Mouse (Mus musculus): ENCODE measurements at regions not wholly inside any gene's neighbourhood (a gene's known extent, or its start where the extent isn't known, plus 50 kb on each side); places are given as distances from the start of the nearest gene placed in this dataset.
"Not testable (repeated sequence)": the region's sequence is repeated elsewhere in the genome, so short reads cannot be mapped to it uniquely, and the experiment has no call there.

DNA sequence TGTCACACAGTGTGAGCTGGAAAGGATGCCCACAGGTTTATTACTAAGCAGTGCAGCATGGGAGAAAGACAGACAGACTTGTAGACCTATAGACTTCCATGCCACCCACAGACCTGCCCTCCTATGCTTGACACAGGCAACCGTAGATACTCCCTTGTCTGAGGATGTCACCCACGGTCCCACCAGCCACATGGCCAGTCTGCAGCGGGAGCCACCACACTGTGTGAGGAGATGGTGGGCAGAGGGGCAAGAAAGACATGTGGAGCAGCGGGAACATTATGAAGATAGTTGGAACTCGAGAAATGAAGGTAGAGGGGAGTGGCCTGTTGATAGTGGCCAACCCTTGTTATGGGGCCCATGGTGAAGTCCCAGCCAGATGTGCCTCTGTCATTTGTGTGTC, 244.0 kb upstream of the Tusc1 start:
- DNase-seq (ENCODE audit: low spot score in 2 of 2), result no peak

DNA sequence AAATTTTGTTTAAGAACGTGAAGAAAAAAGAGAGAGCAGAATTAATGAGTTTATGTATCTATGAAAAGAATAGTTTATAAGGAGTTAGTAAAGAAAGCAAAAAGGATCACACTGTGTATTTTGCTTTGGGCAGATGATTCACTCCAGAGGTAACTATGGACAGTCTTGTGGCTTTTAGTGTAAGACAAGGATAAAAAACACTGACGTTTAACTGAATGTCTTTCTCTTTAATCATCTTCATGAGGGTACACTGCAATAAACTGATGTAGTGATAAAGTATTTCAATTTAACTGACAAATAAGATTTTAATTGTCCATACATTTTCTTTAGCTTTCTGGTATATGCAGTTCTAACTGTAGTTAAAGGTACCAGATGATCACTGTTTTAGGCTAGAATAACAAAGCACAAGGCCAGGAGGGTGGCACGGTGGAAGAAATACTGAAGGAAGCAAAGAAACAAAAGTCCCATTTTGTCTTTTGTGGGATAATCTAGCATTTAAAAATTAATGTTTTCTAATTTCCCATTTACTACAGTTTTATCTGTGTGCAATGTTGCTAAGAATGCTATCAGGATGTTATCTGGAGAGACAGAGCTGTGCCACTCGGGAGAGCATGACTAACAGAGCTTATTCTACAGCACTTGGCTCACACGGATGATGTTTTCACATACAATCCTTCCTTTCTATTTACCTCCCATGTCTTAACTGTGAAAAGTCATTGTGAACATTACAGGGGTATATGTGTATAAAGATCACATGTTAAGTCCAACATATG, 232.4 kb upstream of the Tusc1 start:
- no peak for DNase-seq (ENCODE audit: low spot score in 2 of 2)

DNA sequence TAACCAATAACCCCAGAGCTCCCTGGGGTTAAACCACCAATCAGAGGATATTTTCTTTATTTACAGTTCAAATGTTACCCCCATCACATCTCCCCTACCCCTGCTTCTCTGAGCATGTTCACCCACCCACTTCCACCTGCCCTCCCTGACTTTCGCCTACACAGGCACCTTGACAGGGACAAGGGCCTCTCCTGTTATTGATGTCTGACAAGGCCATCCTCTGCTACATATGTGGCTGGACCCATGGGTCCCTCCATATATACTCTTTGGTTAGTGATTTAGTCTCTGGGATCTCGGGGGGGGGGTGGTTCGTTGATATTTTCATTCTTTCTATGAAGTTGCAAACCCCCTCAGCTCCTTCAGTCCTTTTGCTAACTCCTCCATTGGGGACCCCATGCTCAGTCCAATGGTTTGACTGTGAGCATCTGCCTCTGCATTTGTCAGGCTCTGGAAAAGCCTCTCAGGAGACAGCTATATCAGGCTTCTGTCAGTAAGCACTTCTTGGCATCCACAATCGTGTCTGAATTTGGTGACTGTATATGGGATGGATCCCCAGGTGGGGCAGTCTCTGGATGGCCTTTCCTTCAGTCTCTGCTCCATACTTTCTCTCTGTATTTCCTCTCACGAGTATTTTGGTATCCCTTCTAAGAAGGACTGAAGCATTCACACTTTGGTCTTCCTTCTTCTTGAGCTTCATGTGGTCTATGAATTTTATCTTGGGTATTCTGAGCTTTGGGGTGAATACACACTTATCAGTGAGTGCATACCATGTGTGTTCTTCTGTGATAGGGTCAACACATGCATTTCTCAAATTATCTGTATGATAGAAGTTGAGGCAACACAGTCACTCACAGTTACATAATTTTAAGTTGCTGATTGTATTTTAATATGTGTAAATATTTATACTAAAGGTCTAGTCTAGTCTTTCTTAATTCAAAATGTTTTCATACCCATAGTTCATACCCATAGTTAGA, 220.8 kb upstream of the Tusc1 start:
- DNase-seq (ENCODE audit: low spot score in 2 of 2), result no peak

DNA sequence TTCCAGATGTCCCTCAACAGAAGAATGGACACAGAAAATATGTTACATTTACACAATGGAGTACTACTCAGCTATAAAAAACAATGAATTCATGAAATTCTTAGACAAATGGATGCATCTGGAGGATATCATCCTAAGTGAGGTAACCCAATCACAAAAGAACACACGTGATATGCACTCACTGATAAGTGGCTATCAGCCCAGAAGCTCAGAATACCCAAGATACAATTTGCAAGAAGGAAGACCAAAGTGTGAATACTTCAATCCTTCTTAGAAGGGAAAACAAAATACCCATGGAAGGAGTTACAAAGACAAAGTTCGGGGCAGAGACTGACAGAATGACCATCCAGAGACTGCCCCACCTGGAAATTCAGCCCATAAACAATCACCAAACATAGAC, 219.9 kb upstream of the Tusc1 start:
- not testable (repeated sequence) for DNase-seq (ENCODE audit: low spot score in 2 of 2)

DNA sequence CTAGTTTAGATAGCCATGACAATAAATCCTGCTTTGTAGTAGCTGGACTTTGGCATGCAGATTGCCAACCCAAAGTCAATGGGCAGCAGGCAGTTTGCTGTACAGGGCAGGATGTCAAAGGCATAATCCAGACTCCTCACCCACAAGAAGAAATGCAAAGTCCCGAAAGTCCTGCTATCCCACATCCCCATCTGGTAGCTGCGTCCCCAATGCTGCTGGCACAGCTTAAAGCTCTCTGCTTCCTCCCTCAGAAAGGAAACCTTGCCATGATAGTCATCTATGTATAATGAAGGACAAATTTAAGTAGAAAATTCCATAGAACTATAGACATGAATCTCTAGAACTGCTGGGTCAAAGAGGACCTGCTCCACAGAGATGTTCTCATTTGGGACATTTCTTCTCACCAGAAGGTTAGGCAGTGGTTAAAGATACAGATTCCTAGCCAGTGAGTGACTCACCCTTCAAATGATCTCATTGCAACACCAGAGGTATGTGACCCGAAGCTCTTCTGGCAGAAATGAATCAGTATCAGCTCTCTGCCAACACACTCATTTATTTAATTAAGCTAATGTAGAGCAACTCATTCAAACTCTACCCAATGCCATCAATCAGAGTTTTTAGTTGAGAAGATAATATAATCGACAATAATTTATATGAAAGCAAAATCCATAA, 217.3 kb upstream of the Tusc1 start:
- no peak for DNase-seq (ENCODE audit: low spot score in 2 of 2)

DNA sequence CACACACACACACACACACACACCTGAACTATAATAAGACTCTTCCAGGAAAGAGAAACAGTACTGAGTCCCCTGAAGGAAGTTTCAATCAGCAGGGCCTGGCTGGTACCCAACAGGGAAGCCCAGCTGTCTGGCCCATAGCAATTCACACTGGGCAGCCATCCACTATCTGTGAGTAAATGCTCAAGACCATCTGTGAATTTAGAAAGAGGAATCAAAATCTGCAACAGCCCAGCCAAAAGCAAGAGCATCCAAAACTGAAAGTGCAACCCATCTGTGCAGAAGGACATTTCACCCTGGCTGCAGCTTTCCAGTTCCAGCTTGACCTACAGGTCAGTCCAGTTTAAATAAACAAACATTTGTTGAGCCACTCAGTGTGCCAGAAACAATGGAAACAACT, 215.8 kb upstream of the Tusc1 start:
- peak in 1 of 2 experiments; percentile 41 for DNase-seq (ENCODE audit: low spot score in 2 of 2)

DNA sequence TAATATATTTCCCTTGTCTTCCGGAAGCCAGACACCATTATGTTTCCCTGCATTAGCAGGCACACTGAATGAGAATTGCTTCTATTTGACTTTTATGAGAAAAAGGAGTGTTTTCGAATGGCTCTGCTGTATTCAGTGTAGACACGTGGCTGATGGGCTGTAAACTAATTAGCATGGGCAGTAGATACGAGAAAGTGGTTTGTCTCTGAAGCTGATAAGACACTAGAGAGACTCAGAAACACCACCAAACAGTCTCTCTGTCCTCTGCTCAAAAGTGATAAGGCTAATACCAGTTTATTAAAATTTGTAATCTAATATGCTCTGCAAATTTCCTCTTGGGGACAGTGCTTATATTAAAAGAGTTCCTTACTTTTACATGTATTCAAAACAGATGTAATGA, 205.3 kb upstream of the Tusc1 start:
- DNase-seq (ENCODE audit: low spot score in 2 of 2), result no peak

DNA sequence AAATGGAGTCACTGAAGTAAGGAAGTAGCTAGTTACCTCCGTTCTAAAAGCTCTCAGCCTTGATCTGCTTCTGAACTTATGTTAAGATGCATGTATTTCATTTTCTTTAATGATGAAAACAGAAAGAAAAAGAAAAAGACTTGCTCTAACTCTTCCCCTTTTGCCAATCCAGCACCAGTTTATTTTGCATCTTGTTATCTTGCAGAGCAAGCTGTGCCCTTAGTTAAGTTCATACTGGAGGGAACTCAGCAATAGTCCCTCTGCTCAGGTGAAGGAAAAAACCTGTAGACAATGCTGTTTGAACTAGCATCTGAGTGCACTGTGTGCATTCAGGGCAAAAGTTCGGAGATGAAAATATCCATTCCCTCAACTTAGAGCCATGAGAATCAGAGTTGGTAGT, 192.1 kb upstream of the Tusc1 start:
- no peak for DNase-seq (ENCODE audit: low spot score in 2 of 2)

DNA sequence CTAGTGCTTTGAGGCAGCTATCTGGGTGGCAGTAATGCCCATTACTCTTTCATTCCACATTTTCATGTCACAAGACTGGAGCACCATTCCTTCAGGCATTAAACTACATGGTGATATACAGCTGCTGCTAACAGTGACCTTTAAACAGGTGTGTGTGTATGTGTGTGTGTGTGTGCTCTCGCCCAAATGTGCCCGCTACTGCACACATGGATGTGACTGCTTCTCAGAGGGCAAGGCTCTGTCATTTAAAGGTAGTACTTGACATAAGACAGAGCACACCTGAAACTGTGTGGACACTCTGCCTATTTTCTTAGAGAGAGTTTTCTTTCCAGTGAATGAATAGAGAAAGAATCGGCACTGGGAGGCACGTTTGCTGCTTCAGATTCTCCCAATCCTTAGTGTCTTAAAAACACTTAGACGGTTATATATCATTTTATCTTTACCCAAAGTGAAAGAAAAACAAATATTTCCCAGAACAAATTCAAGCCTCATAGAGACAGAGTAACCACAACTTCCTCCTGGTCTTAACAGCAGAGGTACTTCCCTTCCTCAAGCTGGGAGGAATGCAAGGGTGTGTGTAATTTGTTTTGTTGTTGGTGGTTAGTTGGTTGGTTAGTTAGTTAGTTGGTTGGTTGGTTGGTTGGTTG, 185.3 kb upstream of the Tusc1 start:
- no peak for DNase-seq (ENCODE audit: low spot score in 2 of 2)

DNA sequence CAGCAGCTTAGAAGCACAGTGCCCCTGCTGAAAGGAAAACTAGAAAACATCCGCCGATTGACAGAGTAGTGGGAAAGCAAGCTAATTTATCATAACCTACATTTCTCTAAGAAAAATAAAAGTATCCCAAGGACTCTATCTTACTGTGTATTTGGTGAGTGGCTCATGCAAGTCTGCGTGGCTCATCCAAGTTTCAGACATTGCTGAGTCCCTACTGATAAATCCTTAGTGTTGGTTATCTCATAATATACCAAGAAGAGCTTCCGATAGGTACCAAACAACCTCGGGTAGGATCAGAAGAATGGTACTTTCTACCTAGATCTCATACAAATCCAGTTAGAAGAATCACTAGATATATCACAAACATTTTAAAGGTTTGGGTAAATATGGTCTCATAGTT, 183.6 kb upstream of the Tusc1 start:
- DNase-seq (ENCODE audit: low spot score in 2 of 2), result no peak

DNA sequence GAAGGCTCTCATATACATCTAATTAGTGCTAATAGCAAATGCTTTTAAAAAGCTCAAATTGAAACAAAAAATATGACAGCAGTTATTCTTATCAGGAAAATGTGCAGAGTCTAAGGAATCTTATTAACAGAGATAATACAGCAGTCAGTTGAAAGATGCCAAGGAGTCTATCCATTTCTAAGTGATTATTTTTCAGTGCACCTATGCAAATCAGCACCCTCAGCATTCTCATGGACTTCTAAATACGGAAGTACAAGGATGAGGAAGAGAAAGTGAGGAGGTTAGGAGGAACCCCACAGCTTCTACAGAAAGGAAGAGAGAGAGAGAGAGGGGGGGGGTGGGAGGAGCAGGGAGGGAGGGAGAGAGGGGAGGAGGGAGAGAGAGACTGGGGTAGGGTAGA, 175.5 kb upstream of the Tusc1 start:
- no peak for DNase-seq (ENCODE audit: low spot score in 2 of 2)

DNA sequence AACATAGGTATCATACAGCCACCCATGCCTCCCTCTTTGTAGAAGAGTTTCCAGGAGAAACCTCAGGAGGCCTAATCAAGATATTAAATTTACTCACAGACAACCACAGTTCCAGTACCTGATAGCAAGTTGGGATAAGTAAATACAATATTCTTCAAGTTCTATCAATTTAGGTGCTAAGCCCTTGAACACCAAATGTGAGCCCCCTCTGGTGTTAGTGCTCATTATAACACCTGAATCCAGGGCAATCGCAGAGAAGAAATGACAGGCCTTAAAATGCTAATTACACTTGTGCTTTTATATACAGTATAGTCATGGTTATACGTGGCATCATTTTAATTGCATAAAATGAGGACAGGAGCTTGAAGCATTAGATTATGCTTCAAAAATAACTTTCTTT, 161.6 kb upstream of the Tusc1 start:
- no peak for DNase-seq (ENCODE audit: low spot score in 2 of 2)

DNA sequence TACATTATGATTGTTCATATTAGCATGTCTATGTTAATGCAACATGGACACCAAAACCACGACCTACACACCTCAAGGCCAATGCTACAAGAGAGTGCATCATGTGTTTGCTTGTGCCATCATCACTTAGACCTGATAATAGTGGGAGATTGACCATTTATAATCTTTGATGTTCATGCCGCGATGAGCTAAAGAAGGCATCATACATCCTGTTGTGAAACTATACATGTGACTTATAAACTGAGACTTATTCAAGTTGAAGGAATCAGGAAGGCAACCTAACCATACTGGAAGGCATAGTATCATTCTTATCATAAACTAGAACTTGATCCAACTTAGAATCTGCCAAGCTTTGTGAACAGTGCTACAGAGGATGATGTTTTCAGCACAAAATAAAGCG, 159.0 kb upstream of the Tusc1 start:
- DNase-seq (ENCODE audit: low spot score in 2 of 2), result no peak

DNA sequence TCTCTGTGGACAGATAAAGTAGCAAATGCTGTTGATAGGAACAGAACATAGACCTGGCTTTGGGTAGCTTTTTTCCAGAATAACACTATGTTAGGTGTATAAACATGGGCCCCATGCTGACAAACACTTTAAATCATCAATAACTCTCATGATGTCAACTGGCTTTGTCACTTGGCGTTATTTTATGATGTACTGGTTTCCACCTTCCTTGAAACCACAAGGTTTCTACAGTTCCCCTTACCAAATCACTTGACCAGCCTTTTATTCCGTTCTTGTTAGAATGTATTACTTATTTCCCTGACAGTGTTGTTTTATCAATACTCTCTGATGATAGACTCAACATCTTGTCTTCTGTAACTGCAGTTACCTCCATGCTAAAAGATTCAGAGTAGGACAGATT, 158.6 kb upstream of the Tusc1 start:
- no peak for DNase-seq (ENCODE audit: low spot score in 2 of 2)

DNA sequence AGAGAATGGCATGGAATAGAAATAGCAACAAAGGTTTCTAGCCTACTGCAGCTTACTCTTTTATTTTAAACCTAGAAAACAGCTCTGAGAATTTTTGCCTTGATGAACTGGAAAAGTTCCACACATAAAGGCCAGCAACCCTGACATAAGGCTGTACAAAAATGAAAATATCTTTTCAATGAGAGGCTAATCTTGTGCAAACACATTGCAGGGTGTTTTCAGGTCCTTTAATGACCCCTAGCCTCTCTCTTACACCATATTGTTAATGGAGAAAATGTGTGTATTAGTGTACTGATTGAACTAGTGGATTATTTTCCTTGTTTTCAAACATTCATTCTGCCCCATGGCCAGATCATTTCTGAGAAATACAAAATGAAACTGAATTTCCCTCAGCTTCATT, 158.0 kb upstream of the Tusc1 start:
- no peak for DNase-seq (ENCODE audit: low spot score in 2 of 2)

DNA sequence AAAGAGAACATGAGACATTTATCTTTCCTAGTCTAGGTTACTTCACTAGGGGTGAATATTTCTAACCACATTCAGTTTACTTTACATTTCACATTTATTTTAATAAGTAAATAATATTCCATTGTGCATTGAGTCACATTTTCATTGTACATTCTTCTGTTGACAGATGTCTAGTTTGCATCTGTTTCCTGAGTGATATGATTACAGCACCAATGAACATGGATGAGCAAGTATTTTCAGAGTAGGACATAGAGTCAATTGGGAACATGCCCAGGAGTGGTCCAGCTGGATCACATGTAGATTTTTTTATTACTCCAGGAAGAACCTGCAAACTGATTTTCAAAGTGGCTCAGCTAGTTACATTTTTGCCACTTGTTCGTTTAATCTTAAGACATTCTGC, 153.3 kb upstream of the Tusc1 start:
- DNase-seq (ENCODE audit: low spot score in 2 of 2), result no peak

DNA sequence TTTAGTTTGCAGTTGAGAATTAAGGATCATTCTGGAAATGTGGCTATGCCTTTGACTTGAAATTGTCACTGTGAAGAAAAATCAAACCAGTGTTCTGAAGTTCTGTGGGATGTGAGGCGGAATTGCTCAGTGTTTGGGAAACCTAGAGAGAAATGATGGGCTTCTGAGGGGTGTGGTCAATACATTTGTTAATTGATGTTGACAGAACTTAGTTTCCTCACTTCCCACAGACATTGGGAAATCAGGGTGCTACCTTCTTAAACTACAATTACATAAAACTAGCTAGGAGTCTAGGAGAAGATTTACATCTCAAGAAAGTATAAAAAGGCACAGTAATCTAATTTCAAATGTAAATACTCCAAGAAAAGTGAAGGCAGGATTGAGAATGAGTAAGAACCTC, 151.1 kb upstream of the Tusc1 start:
- no peak for DNase-seq (ENCODE audit: low spot score in 2 of 2)

DNA sequence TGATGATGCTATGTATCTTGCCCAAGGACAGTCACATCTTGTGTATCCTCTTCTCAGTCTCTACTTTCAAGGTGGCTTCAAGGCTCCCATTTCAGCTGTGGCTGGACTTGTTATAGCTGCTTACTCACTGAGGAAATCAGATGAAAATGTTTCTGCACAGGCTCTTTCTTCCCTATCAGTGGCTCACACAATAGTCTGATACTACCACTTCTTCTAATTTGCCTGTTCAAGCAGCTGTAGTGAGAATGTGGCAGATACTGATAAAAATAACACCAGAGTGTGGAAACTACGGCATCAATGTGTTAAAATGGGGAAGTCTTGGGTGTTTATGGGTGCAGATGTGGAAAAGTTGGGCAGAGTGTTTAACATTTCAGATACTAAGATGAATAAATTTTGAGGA, 145.9 kb upstream of the Tusc1 start:
- no peak for DNase-seq (ENCODE audit: low spot score in 2 of 2)

DNA sequence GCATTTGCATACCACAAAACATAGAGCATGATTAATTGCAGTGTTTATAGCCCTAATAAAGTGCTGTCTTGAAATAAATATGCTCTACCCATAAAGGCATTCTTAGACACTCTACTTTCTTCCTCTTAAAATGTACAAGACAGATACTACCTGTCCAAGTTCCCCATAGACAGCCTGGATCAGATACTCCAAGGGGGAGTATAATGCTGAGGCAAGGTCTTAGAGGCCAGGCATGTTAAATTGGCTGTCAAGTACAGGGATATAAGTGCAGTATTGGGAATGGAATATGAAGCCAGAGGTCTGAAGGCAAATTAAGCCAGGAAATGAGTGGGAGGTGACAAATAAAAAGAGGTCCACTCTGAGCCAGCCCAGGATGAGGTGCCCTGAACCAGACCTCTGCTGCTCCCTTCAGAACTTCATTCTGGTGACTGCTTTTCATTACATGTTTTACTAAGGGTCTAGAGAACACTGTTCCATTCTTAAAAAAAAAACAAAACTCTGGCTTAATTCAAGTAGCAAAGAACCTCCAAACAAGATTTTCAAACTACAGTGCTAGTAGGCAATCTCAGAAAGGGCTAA, 142.0 kb upstream of the Tusc1 start:
- DNase-seq (ENCODE audit: low spot score in 2 of 2), result no peak

DNA sequence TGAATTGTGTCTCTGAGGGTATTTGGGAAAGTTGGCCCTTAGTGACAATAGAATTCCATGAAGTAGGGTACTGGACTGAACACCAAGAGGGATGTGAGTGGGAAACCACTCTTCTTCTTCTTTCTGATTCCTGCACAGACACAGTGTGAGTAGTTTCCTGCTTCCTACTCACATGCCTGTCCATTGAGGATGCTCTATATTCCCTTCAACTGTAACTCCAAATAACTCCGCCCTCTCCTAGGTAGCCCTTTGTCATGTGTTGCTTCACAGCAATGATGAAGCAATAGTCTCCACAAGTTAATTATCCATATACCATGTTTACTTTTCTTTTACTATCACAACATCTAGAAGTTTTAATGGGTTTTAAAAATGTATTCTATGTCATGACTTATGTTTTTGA, 132.7 kb upstream of the Tusc1 start:
- no peak for DNase-seq (ENCODE audit: low spot score in 2 of 2)

DNA sequence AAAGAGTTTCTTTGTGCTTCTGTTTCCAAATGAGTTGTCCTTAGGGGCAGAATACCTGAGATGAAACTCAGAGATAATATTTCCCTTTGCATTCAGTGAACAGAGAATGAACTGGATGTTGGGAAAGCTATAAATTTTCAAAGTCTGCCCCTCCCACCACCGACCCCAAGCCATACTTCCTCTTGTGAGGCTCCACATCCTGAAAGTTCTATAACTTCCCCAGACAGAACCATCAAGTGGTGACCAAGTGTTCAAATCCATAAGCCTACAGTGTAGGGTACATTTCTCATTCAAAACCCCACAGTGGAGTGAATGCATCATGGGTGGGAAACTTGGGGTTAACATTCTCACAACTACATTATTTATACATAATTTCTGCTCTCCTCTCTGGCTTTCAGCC, 132.1 kb upstream of the Tusc1 start:
- no peak for DNase-seq (ENCODE audit: low spot score in 2 of 2)

DNA sequence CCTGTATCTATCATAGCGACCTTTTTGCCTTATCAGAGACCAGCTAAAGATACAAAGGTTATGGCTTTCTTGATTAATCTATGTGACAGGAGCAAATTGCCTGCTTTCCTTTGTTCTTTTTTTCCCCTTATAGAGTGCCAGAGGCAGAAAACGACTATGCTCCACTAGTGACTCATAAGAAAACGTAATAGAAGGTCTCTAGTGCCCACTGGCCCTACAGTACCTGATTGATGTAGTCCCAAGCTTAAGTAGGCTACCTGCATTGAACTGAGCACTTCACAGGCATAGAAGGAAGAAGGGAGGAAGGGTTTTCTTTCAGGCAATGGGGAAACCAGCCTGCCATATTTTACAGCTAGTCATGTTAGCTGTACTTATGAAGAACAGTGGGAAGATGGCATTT, 116.0 kb upstream of the Tusc1 start:
- no peak for DNase-seq (ENCODE audit: low spot score in 2 of 2)

Measured in left cerebral cortex, adult 9 months (tissue).